Mouse (Mus musculus) erythroblast, embryonic 14.5 days (primary cell): ENCODE measurements around the gene Vasn.

Experiments
- GATA1 ChIP-seq: IDR thresholded peaks from 2 replicates; pipeline ENCODE4 v1.6.1; 2012; ENCODE audit warnings: low read length, inconsistent platforms, mixed read lengths
- TAL1 ChIP-seq: IDR thresholded peaks from 3 replicates; pipeline ENCODE4 v1.6.1; 2012; ENCODE audit warnings: low read length, inconsistent platforms, mixed read lengths

DNA sequence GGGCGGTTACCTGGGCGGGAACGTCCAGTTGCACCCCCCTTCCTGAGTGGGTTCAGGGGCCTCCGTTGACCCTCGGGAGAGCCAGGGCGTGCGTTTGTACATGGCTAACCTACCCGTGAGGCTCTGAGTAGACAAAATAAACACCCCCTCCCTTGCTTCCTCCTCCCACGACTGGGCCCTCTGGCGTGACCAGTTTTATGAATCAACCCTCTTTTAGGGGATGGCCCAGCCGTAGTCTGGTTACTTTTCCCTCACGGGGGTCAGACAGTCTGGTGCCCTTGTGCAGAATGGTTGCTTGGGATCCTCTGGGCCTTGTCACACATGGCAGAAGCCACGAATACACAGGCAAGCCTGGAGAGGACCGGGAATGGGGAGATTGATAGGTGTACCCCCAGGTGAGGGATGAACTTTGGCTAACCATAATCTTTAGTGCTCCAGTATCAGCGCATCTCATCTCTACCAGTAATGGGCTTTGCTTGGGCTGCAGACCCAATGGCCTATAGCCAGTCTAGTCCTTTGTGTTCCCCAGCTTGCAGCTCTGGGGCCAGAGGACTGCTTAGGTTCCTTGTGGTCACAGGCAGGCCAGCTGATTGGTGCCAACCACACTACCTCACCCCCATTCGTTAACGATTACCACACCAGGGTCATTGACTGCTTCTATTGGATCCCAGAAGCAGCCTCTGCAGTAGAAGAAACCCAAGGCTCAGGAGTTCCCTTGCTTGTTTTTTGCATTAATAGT is 695 bp downstream of the Vasn start:
- TF ChIP-seq GATA1 (no peak), TAL1 (no peak)
